Mouse (Mus musculus): ENCODE measurements around the gene Slc39a5.

DNA sequence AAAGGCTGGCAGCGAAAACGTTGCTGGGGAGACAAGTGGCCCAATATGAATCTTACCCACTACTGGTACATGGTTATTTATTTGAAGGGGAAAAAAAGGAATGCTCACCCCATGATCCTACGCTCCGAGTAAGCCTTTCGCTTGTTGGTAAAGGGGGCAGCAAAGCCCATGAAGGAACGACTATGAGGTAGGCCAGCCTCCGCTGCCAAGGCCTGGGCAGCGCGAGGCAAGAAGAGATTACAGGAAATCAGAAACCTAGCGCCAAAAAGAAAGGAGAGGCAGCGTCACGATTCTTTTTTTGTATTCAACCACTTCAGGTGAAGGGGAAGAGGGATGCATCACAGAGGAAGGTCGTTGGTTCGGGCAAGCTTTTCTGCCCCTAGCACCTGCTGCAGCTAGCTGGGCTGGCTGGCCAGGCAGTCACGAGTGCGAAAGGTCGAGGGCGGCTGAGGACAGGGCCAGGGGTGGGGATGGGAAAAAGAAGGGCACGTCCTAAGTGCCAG, 33.1 kb downstream of the Slc39a5 start:
- TF ChIP-seq CTCF (IDR thresholded peaks at IDR 0.05; ENCODE audit: low read depth, low read length) (no peak), POLR2AphosphoS5 (IDR thresholded peaks at IDR 0.05; ENCODE audit: insufficient replicate concordance, low read depth, low read length) (no peak)
